ENCODE assay signal across 8 mouse cellular contexts in genomic region chr5:107687592-107688498, GRCm38 (mm10). TPM values are rescaled to one million over a fixed set of nuclear protein-coding genes. Genes with fewer than 3 reads are reported as not detected.
DNase-seq lines count a peak whose midpoint lies in the region; ATAC-seq and TF ChIP-seq lines count a peak whose summit lies in the region.

No protein-coding gene starts in this region.

- 15% methylated on average over 46 of the region's 46 CpGs for WGBS in forebrain, embryonic 13.5 days
- 15% methylated on average over 46 of the region's 46 CpGs for WGBS in heart, postnatal 0 days
- WGBS in liver, postnatal 0 days (ENCODE audit: insufficient replicate concordance): 12% methylated on average over 43 of the region's 46 CpGs
- 13% methylated on average over 44 of the region's 46 CpGs for WGBS in neural tube, embryonic 14.5 days

- in situ Hi-C loops in ES-E14 (cut with MboI; ENCODE audit: low sequenced_read_pairs in 2 of 2, unreplicated experiment in 2 of 2): no loop called here

- no peak overlapping the region; the same call in 1 of the 2 replicates for H3K9ac ChIP-seq in ES-E14 (ENCODE audit: insufficient read depth, low read depth, low read length, poor library complexity, severe bottlenecking)
- peak overlapping the region; percentile 50 for H3K9ac ChIP-seq in forebrain, embryonic 13.5 days
- peak overlapping the region; percentile 6; the same call in 1 of the 2 replicates for H3K9ac ChIP-seq in heart, postnatal 0 days (replicated peaks; ENCODE audit: low read depth, low read length)
- peak overlapping the region; percentile 56 for H3K9ac ChIP-seq in liver, postnatal 0 days (replicated peaks)
- H3K9ac ChIP-seq in neural tube, embryonic 14.5 days (replicated peaks; ENCODE audit: low read depth, low read length): peak overlapping the region; percentile 41

- ATAC-seq in forebrain, embryonic 13.5 days: peak; percentile 96
- peak; percentile 91 for ATAC-seq in heart, postnatal 0 days (ENCODE audit: insufficient read depth, low read depth)
- ATAC-seq in liver, postnatal 0 days: peak; percentile 94
- ATAC-seq in neural tube, embryonic 14.5 days (ENCODE audit: low read depth): peak; percentile 96

- H3K27me3 ChIP-seq in forebrain, embryonic 13.5 days: peaks cover 25% of the 10 kb centered on the region
- peaks cover 12% of the 10 kb centered on the region for H3K27me3 ChIP-seq in heart, postnatal 0 days (ENCODE audit: control insufficient read depth, insufficient read depth, low read length)
- H3K27me3 ChIP-seq in liver, postnatal 0 days (ENCODE audit: insufficient read depth, low read length): 0 out of 2 replicates have a peak, but pooled peaks cover 5% of the 10 kb centered on the region
- H3K27me3 ChIP-seq in neural tube, embryonic 14.5 days (ENCODE audit: control insufficient read depth, insufficient read depth, low read length): no peaks in the 10 kb centered on the region
- H3K27me3 ChIP-seq in testis, adult 2 months (ENCODE audit: control insufficient read depth, insufficient read depth, low read length): no peaks in the 10 kb centered on the region

- no peak for TF ChIP-seq CTCF in heart, postnatal 0 days (IDR thresholded peaks at IDR 0.05; ENCODE audit: low read depth)
- TF ChIP-seq CTCF in liver, postnatal 0 days (IDR thresholded peaks at IDR 0.05; ENCODE audit: low read depth): no peak
- TF ChIP-seq CTCF in testis, adult 2 months (IDR thresholded peaks at IDR 0.05; ENCODE audit: control insufficient read depth, insufficient read depth, insufficient replicate concordance, low read depth, low read length): no peak

- no peak overlapping the region for H3K27ac ChIP-seq in ES-E14 (ENCODE audit: insufficient read depth, low read depth, low read length, poor library complexity, severe bottlenecking)
- H3K27ac ChIP-seq in forebrain, embryonic 13.5 days: peak overlapping the region; percentile 4; the same call in 1 of the 2 replicates
- no peak overlapping the region for H3K27ac ChIP-seq in heart, postnatal 0 days (ENCODE audit: low read depth)
- peak overlapping the region; percentile 64 for H3K27ac ChIP-seq in liver, postnatal 0 days (ENCODE audit: low read depth)
- peak overlapping the region; percentile 16; the same call in 1 of the 2 replicates for H3K27ac ChIP-seq in neural tube, embryonic 14.5 days (ENCODE audit: low read depth, low read length)
- H3K27ac ChIP-seq in testis, adult 2 months (ENCODE audit: control insufficient read depth, insufficient read depth, low read depth, low read length): no peak overlapping the region

- DNase-seq in ES-E14 (ENCODE audit: low read depth, low spot score): peak; percentile 49
- peak; percentile 50 for DNase-seq in c-Kit-positive CD71-positive TER-119-negative erythroid progenitor cells, embryonic 14.5 days (ENCODE audit: low read depth)
- DNase-seq in heart, postnatal 0 days (ENCODE audit: low spot score): peak; percentile 56
- peak; percentile 83 to 88 for DNase-seq in kidney, postnatal 4 days
- DNase-seq in liver, postnatal 0 days: peak; percentile 89

- H3K36me3 ChIP-seq in ES-E14 (ENCODE audit: control insufficient read depth, insufficient read depth, low read length, poor library complexity, severe bottlenecking): no peaks in the 10 kb centered on the region
- no peaks in the 10 kb centered on the region for H3K36me3 ChIP-seq in forebrain, embryonic 13.5 days (ENCODE audit: poor library complexity, severe bottlenecking)
- no peaks in the 10 kb centered on the region for H3K36me3 ChIP-seq in heart, postnatal 0 days (replicated peaks; ENCODE audit: control insufficient read depth, insufficient read depth, low read length)
- no peaks in the 10 kb centered on the region for H3K36me3 ChIP-seq in liver, postnatal 0 days (replicated peaks; ENCODE audit: insufficient read depth, low read length)
- no peaks in the 10 kb centered on the region for H3K36me3 ChIP-seq in neural tube, embryonic 14.5 days (ENCODE audit: control insufficient read depth, insufficient read depth, low read length)
- H3K36me3 ChIP-seq in testis, adult 2 months (ENCODE audit: control insufficient read depth, insufficient read depth, low read length): no peaks in the 10 kb centered on the region

- H3K4me1 ChIP-seq in ES-E14 (ENCODE audit: control insufficient read depth in 2 of 2, insufficient read depth in 2 of 2, low read length in 2 of 2, poor library complexity in 1 of 2): peaks cover 0 to 2% of the 10 kb centered on the region in 2 experiments; a peak in 1 of 4 replicates
- H3K4me1 ChIP-seq in forebrain, embryonic 13.5 days: peaks cover 9% of the 10 kb centered on the region; the same call in 1 of the 2 replicates
- H3K4me1 ChIP-seq in heart, postnatal 0 days (ENCODE audit: control insufficient read depth, insufficient read depth): no peaks in the 10 kb centered on the region
- H3K4me1 ChIP-seq in liver, postnatal 0 days (ENCODE audit: insufficient read depth): 0 out of 2 replicates have a peak, but pooled peaks cover 2% of the 10 kb centered on the region
- H3K4me1 ChIP-seq in neural tube, embryonic 14.5 days (ENCODE audit: control insufficient read depth, insufficient read depth, low read length): peaks cover 8% of the 10 kb centered on the region; the same call in 1 of the 2 replicates
- H3K4me1 ChIP-seq in testis, adult 2 months (ENCODE audit: control insufficient read depth, insufficient read depth, low read length): peaks cover 9% of the 10 kb centered on the region

- H3K4me3 ChIP-seq in ES-E14 (ENCODE audit: insufficient read depth in 1 of 2, low read depth in 1 of 2, low read length in 2 of 2, poor library complexity in 1 of 2, severe bottlenecking in 1 of 2): peak overlapping the region; percentile 42 to 67
- H3K4me3 ChIP-seq in forebrain, embryonic 13.5 days: peak overlapping the region; percentile 42
- H3K4me3 ChIP-seq in heart, postnatal 0 days (ENCODE audit: low read depth, low read length): peak overlapping the region; percentile 49
- H3K4me3 ChIP-seq in liver, postnatal 0 days (ENCODE audit: low read depth, low read length): peak overlapping the region; percentile 60
- H3K4me3 ChIP-seq in neural tube, embryonic 14.5 days (ENCODE audit: low read depth, low read length): peak overlapping the region; percentile 40
- H3K4me3 ChIP-seq in testis, adult 2 months (ENCODE audit: control insufficient read depth, low read depth, low read length): peak overlapping the region; percentile 89

- no peak; the same call in 1 of the 2 replicates for TF ChIP-seq POLR2A in testis, adult 2 months (IDR thresholded peaks at IDR 0.05; ENCODE audit: control insufficient read depth, low read depth, low read length)

- peak overlapping the region; percentile 65 for H3K4me2 ChIP-seq in forebrain, embryonic 13.5 days
- peak overlapping the region; percentile 74 for H3K4me2 ChIP-seq in heart, postnatal 0 days (ENCODE audit: low read depth, low read length)
- peak overlapping the region; percentile 80 for H3K4me2 ChIP-seq in liver, postnatal 0 days (ENCODE audit: low read depth, low read length)
- peak overlapping the region; percentile 60 for H3K4me2 ChIP-seq in neural tube, embryonic 14.5 days (ENCODE audit: low read depth, low read length)

- no peak for TF ChIP-seq EP300 in heart, postnatal 0 days (IDR thresholded peaks at IDR 0.05; ENCODE audit: low read depth)
- no peak for TF ChIP-seq EP300 in liver, postnatal 0 days (IDR thresholded peaks at IDR 0.05; ENCODE audit: low read depth)

- no peaks in the 10 kb centered on the region for H3K9me3 ChIP-seq in ES-E14 (ENCODE audit: control insufficient read depth, insufficient read depth, low read depth, low read length)
- H3K9me3 ChIP-seq in forebrain, embryonic 13.5 days (replicated peaks): no peaks in the 10 kb centered on the region; the same call in 1 of the 2 replicates
- H3K9me3 ChIP-seq in heart, postnatal 0 days (replicated peaks; ENCODE audit: control insufficient read depth, low read length): no peaks in the 10 kb centered on the region
- no peaks in the 10 kb centered on the region for H3K9me3 ChIP-seq in liver, postnatal 0 days (ENCODE audit: low read length)
- no peaks in the 10 kb centered on the region for H3K9me3 ChIP-seq in neural tube, embryonic 14.5 days (ENCODE audit: control insufficient read depth, low read length)

TF ChIP-seq in ES-E14, 5 proteins besides CTCF, POLR2A, EP300 and RAD21:
- TF ChIP-seq ZNF384 (IDR thresholded peaks at IDR 0.05; ENCODE audit: low read depth, low read length) (no peak), HCFC1 (IDR thresholded peaks at IDR 0.05; ENCODE audit: borderline replicate concordance, insufficient read depth, low read length) (no peak), MAFK (IDR thresholded peaks at IDR 0.05; ENCODE audit: insufficient read depth, low read depth, low read length) (no peak), CHD2 (IDR thresholded peaks at IDR 0.05; ENCODE audit: low read depth, low read length) (no peak), ZC3H11A (IDR thresholded peaks at IDR 0.05; ENCODE audit: borderline replicate concordance, low read depth, low read length) (no peak)

RNA-seq across cellular contexts. Expression of gene Gfi1, which starts 38.0 kb away (rescaled TPM):
- total RNA-seq in ES-E14 (2012; rRNA removed): 0.09 and 0.11 TPM in 2 replicates
- polyA plus RNA-seq in forebrain, embryonic 13.5 days (2015; fragmentation: Nextera tagmentation; extraction: Ambion mirVana): not detected in 2 replicates
- total RNA-seq in heart, postnatal 0 days (2014; rRNA removed; ENCODE audit: low replicate concordance): 0.62 TPM in 1 of 2 replicates, not detected in the other
- not detected in 2 replicates for polyA plus RNA-seq in heart, postnatal 0 days (2015; fragmentation: Nextera tagmentation; extraction: Ambion mirVana)
- 1.3 and 1.4 TPM in 2 replicates for polyA plus RNA-seq in liver, postnatal 0 days (2015; fragmentation: Nextera tagmentation; extraction: Ambion mirVana)
- not detected in 2 replicates for polyA plus RNA-seq in neural tube, embryonic 14.5 days (2014; fragmentation: Nextera tagmentation; extraction: Ambion mirVana)
- polyA plus RNA-seq in testis, adult 2 months (2012; rRNA removed): 1.3 and 1.8 TPM in 2 replicates

Comparison
In these comparisons a context has a peak if more than half of its experiments do, and no peak if none do; other contexts are left out.
1. H3K27ac ChIP-seq: peak in forebrain, embryonic 13.5 days (single experiment), liver, postnatal 0 days (single experiment) and neural tube, embryonic 14.5 days (single experiment); none in ES-E14 (single experiment), heart, postnatal 0 days (single experiment) and testis, adult 2 months (single experiment).
2. Peak in every context shown above with its lines, with median percentiles within 50 percentile points of each other: DNase-seq, H3K4me3 ChIP-seq, ATAC-seq and H3K4me2 ChIP-seq.